Mouse (Mus musculus): ENCODE measurements around the gene Tas2r134.
A peak's percentile ranks its signal among the peaks of the same experiment; 100 is the strongest.

Gene Tas2r134

GRCm38 (mm10) chr2:51657684-51658083 lies 30.4 kb downstream of the Tas2r134 start:
- peak in 1 of 2 experiments; percentile 40 for DNase-seq

- no peak for DNase-seq
Observed at GRCm38 (mm10) chr2:51658288-51658687, 31.0 kb downstream of the Tas2r134 start.

- DNase-seq: no peak
Observed at GRCm38 (mm10) chr2:51674321-51674720, 47.0 kb downstream of the Tas2r134 start.

Measured in lung, postnatal 4 days (tissue).